Mouse (Mus musculus) liver, postnatal 0 days (tissue): ENCODE data around the gene Nectin4.

Experiments used
- CTCF ChIP-seq: sonication (generic); IDR thresholded peaks from 2 replicates; pipeline ENCODE4 v1.5.1; 2016; ENCODE audit warnings: antibody characterized with exemption, low read depth
- EP300 ChIP-seq: IDR thresholded peaks from 2 replicates; pipeline ENCODE4 v1.6.1; 2016; ENCODE audit warnings: antibody characterized with exemption, low read depth, mild to moderate bottlenecking

DNA sequence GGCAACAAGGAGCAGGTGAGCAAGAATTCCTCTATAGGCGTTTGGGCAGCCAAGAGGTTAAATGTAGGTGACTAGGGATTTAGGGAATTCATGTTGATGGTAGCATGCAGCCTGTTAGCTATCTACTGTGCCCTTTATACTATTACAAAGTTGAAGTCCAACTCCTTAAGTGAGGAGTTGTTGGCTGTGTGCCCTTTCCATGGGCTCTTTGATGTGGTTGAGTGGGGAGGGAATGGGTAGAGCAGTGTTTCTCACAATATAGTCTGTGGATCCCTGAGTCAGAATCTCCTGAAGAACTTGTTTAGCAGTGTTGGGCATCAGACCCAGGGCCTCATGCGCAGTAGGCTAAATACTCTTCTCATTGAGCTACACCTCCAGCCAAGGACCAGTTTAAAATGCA, 13.1 kb upstream of the Nectin4 start:
- no peak for TF ChIP-seq CTCF
- no peak for TF ChIP-seq EP300
